Mouse (Mus musculus): ENCODE data around the gene Slc38a2. TPM values are rescaled to one million over a fixed set of nuclear protein-coding genes. Genes with fewer than 3 reads are reported as not detected.
A peak's percentile ranks its signal among the peaks of the same experiment; 100 is the strongest.

Gene Slc38a2
- total RNA-seq, 2 experiments from 2014 or later, result 73.6 to 103 TPM

DNA sequence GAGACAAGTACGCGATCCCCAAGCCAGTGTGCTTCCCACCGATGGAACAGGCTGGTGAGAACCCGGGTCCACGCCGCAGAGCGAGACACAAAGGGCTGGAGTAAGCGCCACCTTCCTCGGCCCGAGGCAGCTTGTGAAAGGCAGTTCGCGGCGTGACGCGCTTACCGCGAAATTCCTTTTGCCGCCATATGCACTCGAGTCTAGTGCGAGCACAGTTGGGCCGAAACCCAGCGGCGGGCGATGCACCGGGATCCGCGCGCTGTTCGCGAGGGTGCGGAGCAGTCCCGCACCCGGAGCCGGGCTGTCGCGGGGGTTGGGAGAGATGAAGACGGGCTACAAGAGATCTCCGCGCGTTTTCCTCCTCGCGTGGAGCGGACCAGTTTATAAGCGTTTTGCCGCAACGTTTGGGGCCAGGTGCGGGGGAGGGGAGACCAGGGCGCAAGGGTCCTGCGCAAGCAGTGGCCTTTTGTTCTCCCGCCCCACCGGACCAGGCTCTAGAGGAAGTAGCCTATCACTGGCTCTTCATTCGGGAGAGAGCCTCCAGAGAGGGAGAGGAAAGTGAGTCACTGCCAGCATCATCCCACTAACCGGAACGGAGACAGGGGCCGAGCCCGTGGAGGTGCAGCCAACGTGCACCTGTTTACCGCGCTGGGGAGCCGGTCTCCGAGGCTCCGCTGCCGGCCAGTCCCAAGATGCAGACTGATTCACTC lies 58.3 kb downstream of the Slc38a2 start:
- intact Hi-C loops (cut with DNase I; ENCODE audit: low total_unique reads), result no loop called here
- peak; percentile 26 for DNase-seq

DNA sequence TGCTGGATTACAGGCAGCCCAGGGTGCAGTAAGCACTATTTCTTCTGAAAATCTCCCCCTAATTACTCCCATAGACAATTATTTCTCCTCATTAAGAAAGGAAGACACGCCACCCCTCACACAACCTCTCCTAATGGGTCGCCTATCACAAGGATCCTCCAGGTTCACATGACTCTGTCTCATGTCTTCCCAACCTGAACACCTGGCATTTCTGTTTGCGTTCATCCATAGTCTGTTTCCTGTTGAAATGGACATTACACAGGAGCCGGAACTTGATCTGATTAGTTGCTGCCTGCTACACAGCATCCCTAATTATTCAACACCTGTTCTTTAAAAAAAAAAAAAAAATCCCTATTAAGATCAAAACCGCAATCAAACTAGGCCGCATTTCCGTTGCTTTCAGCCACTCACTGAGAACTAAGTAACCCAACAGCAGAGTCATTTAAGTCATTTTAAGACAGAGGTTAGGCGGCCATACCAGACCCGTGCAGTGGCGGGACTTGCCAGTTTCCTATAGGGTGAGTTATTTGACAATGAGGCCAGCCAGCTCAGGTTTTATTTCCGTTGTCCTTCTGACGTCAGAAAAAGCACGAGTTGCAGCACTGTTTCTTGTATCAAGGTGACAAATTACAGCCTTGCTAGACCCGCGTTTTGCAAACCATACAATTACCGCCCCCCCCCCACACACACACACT lies 59.1 kb downstream of the Slc38a2 start:
- intact Hi-C loops (cut with DNase I; ENCODE audit: low total_unique reads), result no loop called here
- no peak for DNase-seq

DNA sequence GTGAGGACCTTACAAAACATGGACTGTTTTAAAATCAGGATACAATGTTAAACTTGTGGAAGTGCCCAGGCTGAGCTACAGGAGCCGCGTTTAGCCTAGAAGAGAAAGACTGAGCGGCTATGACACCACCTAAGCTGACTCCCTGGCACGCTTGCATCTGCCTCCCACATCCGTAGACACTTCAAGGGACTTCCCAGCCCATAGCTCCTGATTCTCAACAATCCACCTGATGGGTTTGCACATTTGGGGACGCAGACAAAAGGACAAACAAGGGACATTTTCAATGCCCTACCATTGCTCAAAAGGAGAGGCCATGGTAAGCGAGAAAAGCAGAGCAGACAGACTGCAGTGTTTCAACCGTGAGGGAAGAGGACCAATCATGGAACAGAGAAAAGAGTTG lies 59.9 kb downstream of the Slc38a2 start:
- DNase-seq, result no peak
- intact Hi-C loops (cut with DNase I; ENCODE audit: low total_unique reads), result no loop called here

DNA sequence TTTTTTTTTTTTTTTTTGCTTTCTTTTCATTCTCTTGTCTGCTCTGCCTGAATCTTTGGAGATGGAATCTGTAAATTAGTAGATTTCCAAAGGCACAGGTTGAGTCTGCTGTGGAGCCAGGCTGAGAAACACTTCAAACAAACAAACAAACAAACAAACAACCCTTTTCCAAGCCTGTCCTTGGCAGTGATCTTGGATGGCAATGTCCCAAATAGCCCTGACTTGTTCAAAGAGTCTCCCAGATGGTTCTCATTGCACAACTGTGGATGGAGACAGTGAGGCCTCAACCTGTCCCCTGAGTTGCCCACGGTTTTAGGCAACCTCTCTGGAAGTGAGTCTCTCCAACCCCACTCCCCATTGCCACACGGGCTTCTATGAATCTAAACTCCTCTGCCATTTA lies 60.9 kb downstream of the Slc38a2 start:
- intact Hi-C loops (cut with DNase I; ENCODE audit: low total_unique reads), result no loop called here

DNA sequence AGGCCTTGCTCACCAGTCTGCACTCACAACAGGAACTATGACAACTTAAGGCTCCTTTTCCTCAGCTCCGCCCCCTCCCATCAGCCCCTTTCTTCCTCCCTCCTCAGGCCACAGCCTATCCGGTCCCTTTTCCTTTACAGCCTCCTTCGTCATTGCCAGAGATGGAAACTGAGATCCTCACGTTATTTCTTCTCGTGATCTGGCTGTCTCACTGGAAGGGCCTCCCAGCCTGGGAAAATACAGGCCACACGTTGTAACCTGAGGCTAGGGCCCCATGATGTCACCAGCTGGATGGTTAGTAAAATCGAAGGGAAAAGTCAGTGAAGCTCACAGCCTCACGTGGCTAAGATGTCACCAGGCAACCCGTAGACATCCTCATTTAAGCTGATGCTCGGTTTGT lies 61.4 kb downstream of the Slc38a2 start:
- peak; percentile 22 for DNase-seq
- intact Hi-C loops (cut with DNase I; ENCODE audit: low total_unique reads), result no loop called here

More for the DNA sequence above, 60.9 kb downstream of the Slc38a2 start:
- no peak for DNase-seq

Other genes with a start within 250 kb of the Slc38a2 start
- 10 to 100 TPM; 32.5 to 34.2 TPM for gene Scaf11, start 238.9 kb downstream of the Slc38a2 start, total RNA-seq (2021)
- gene Slc38a1, start 56.8 kb downstream of the Slc38a2 start, total RNA-seq (2021), result 1 to 10 TPM; 3.1 to 4.1 TPM